In genomic region chr5:123035564-123035963, GRCm38 (mm10) we compare ENCODE assay signal across 12 mouse cellular contexts. TPM values are rescaled to one million over a fixed set of nuclear protein-coding genes. Genes with fewer than 3 reads are reported as not detected.
DNase-seq lines count a peak whose midpoint lies in the region; ATAC-seq lines count a peak whose summit lies in the region.
"Had no signal": no experiment of that assay in that cellular context is flagged by ENCODE, and none has a peak within 500 bp of the region (broad histone marks: within the 10 kb centered on the region; RNA-seq: fewer than 3 reads in every experiment).

No protein-coding gene starts in this region.

- peaks cover 16% of the 10 kb centered on the region; the same call in 1 of the 2 replicates for H3K4me1 ChIP-seq in kidney, embryonic 16.5 days (ENCODE audit: insufficient read depth, low read length)
- no peaks in the 10 kb centered on the region for H3K4me1 ChIP-seq in midbrain, embryonic 16.5 days (ENCODE audit: control insufficient read depth, insufficient read depth, low read length)

- ATAC-seq in kidney, embryonic 16.5 days (ENCODE audit: low FRiP score, low TSS enrichment): peak; percentile 59
- ATAC-seq in midbrain, embryonic 16.5 days: no peak

- H3K4me2 ChIP-seq in kidney, embryonic 16.5 days (replicated peaks; ENCODE audit: low read depth, low read length): no peak overlapping the region
- H3K4me2 ChIP-seq in midbrain, embryonic 16.5 days (ENCODE audit: low read length): no peak overlapping the region
- H3K4me2 ChIP-seq: forebrain, embryonic 12.5 days; hindbrain, embryonic 15.5 days had no signal

- DNase-seq in cerebellum, postnatal 14 days: peak; percentile 60 to 67
- no peak for DNase-seq in cerebellum, adult 8-10 months
- DNase-seq in NIH3T3 (ENCODE audit: low read depth): peak; percentile 51
- DNase-seq in lung, postnatal 10 days: peak; percentile 54
- no peak for DNase-seq in right cerebral cortex, adult 2 months (ENCODE audit: low spot score in 2 of 2)
- DNase-seq in ovary, postnatal 10 days (ENCODE audit: low spot score): no peak

- 0 out of 2 replicates have a peak, but pooled peaks cover 5% of the 10 kb centered on the region for H3K9me3 ChIP-seq in kidney, embryonic 16.5 days (ENCODE audit: low read length)
- no peaks in the 10 kb centered on the region for H3K9me3 ChIP-seq in midbrain, embryonic 16.5 days (replicated peaks; ENCODE audit: control insufficient read depth, low read length, poor library complexity, severe bottlenecking)
- H3K9me3 ChIP-seq: forebrain, embryonic 12.5 days; hindbrain, embryonic 15.5 days had no signal

- H3K36me3 ChIP-seq in kidney, embryonic 16.5 days (ENCODE audit: insufficient read depth, low read length): peaks cover 13% of the 10 kb centered on the region
- peaks cover 3% of the 10 kb centered on the region; the same call in 1 of the 2 replicates for H3K36me3 ChIP-seq in midbrain, embryonic 16.5 days (ENCODE audit: control insufficient read depth, insufficient read depth, low read length)

- no peaks in the 10 kb centered on the region for H3K27me3 ChIP-seq in kidney, embryonic 16.5 days (ENCODE audit: insufficient read depth, low read length)
- 0 out of 2 replicates have a peak, but pooled peaks cover 2% of the 10 kb centered on the region for H3K27me3 ChIP-seq in midbrain, embryonic 16.5 days (ENCODE audit: control insufficient read depth, insufficient read depth, low read depth, low read length)
- H3K27me3 ChIP-seq: forebrain, embryonic 12.5 days; hindbrain, embryonic 15.5 days had no signal

- H3K9ac ChIP-seq in kidney, embryonic 16.5 days (replicated peaks; ENCODE audit: low read length): no peak overlapping the region
- no peak overlapping the region for H3K9ac ChIP-seq in midbrain, embryonic 16.5 days (ENCODE audit: low read depth, low read length)
- H3K9ac ChIP-seq: forebrain, embryonic 12.5 days; hindbrain, embryonic 15.5 days had no signal

- 21% methylated on average over 6 of the region's 6 CpGs for WGBS in kidney, embryonic 16.5 days
- WGBS in midbrain, embryonic 16.5 days: 38% methylated on average over 6 of the region's 6 CpGs

- H3K4me3 ChIP-seq in kidney, embryonic 16.5 days (ENCODE audit: low read length): no peak overlapping the region
- H3K4me3 ChIP-seq in midbrain, embryonic 16.5 days (ENCODE audit: low read depth, low read length): no peak overlapping the region
- H3K4me3 ChIP-seq: forebrain, embryonic 12.5 days; hindbrain, embryonic 15.5 days had no signal

- H3K27ac ChIP-seq in kidney, embryonic 16.5 days (ENCODE audit: low read length): 0 out of 2 replicates have a peak overlapping the region, but pooled peaks have one; percentile 38
- H3K27ac ChIP-seq in midbrain, embryonic 16.5 days (ENCODE audit: low read length): no peak overlapping the region
- H3K27ac ChIP-seq: forebrain, embryonic 12.5 days; hindbrain, embryonic 15.5 days had no signal

RNA-seq across cellular contexts. Expression of gene Morn3, which starts 11.3 kb away (rescaled TPM):
- 0.56 TPM in 1 of 2 replicates, not detected in the other for polyA plus RNA-seq in kidney, embryonic 16.5 days (2015; fragmentation: Nextera tagmentation; extraction: Ambion mirVana)
- 0.62 and 1.7 TPM in 2 replicates for polyA plus RNA-seq in midbrain, embryonic 16.5 days (2015; fragmentation: Nextera tagmentation; extraction: Ambion mirVana)
- polyA plus RNA-seq: C2C12; neural tube, embryonic 11.5 days had no signal

RNA-seq across cellular contexts. Expression of gene Orai1, which starts 20.7 kb away (rescaled TPM):
- 17.5 and 22.1 TPM in 2 replicates for polyA plus RNA-seq in kidney, embryonic 16.5 days (2015; fragmentation: Nextera tagmentation; extraction: Ambion mirVana)
- polyA plus RNA-seq in midbrain, embryonic 16.5 days (2015; fragmentation: Nextera tagmentation; extraction: Ambion mirVana): 9.3 and 10.7 TPM in 2 replicates

RNA-seq across cellular contexts. Expression of gene Tmem120b, which starts 32.7 kb away (rescaled TPM):
- 16.8 and 20.0 TPM in 2 replicates for polyA plus RNA-seq in kidney, embryonic 16.5 days (2015; fragmentation: Nextera tagmentation; extraction: Ambion mirVana)
- 16.9 and 18.7 TPM in 2 replicates for polyA plus RNA-seq in midbrain, embryonic 16.5 days (2015; fragmentation: Nextera tagmentation; extraction: Ambion mirVana)

RNA-seq across cellular contexts. Expression of gene Kdm2b, which starts 45.9 kb away (rescaled TPM):
- 92.2 and 95.6 TPM in 2 replicates for polyA plus RNA-seq in kidney, embryonic 16.5 days (2015; fragmentation: Nextera tagmentation; extraction: Ambion mirVana)
- 117 and 123 TPM in 2 replicates for polyA plus RNA-seq in midbrain, embryonic 16.5 days (2015; fragmentation: Nextera tagmentation; extraction: Ambion mirVana)

Comparison
In these comparisons a context has a peak if more than half of its experiments do, and no peak if none do; other contexts are left out.
1. DNase-seq: peak in cerebellum, postnatal 14 days (2 of 2), NIH3T3 (single experiment) and lung, postnatal 10 days (single experiment); none in cerebellum, adult 8-10 months (single experiment), right cerebral cortex, adult 2 months (0 of 2) and ovary, postnatal 10 days (single experiment).